In genomic region chr19:7340371-7340779, GRCm38 (mm10) we compare ENCODE assay signal across 8 mouse cellular contexts. TPM values are rescaled to one million over a fixed set of nuclear protein-coding genes. Genes with fewer than 3 reads are reported as not detected.
DNase-seq lines count a peak whose midpoint lies in the region; ATAC-seq and TF ChIP-seq lines count a peak whose summit lies in the region.

No protein-coding gene starts in this region.

- H3K4me2 ChIP-seq in kidney, embryonic 15.5 days: peak overlapping the region; percentile 86
- H3K4me2 ChIP-seq in liver, embryonic 11.5 days: peak overlapping the region; percentile 96
- H3K4me2 ChIP-seq in neural tube, embryonic 13.5 days: peak overlapping the region; percentile 98

- peak in 1 of 2 experiments; percentile 8 for DNase-seq in spleen, adult 2 months (ENCODE audit: low read depth in 1 of 2, low spot score in 2 of 2)
- DNase-seq in spleen, postnatal 14 days (ENCODE audit: low spot score in 2 of 2): no peak
- peak; percentile 44 for DNase-seq in cerebellum, adult 8-10 months
- peak; percentile 38 to 56 for DNase-seq in frontal cortex, postnatal 14 days (ENCODE audit: low spot score in 2 of 2)
- no peak for DNase-seq in liver, embryonic 11.5 days (ENCODE audit: low spot score)

- no peak for TF ChIP-seq POLR2A in spleen, adult 2 months (IDR thresholded peaks at IDR 0.05; ENCODE audit: low read depth, low read length)

- H3K9me3 ChIP-seq in kidney, embryonic 15.5 days (replicated peaks): no peaks in the 10 kb centered on the region
- H3K9me3 ChIP-seq in liver, embryonic 11.5 days (ENCODE audit: control insufficient read depth, low read length): no peaks in the 10 kb centered on the region
- H3K9me3 ChIP-seq in neural tube, embryonic 13.5 days: no peaks in the 10 kb centered on the region

- H3K27me3 ChIP-seq in spleen, adult 2 months (ENCODE audit: control insufficient read depth, insufficient read depth, low read length): no peaks in the 10 kb centered on the region
- no peaks in the 10 kb centered on the region for H3K27me3 ChIP-seq in kidney, embryonic 15.5 days
- H3K27me3 ChIP-seq in liver, embryonic 11.5 days (replicated peaks; ENCODE audit: control insufficient read depth, insufficient read depth, low read length): no peaks in the 10 kb centered on the region
- H3K27me3 ChIP-seq in neural tube, embryonic 13.5 days: no peaks in the 10 kb centered on the region

- peak overlapping the region; percentile 72 for H3K27ac ChIP-seq in spleen, adult 2 months (ENCODE audit: insufficient read depth, low read length)
- H3K27ac ChIP-seq in kidney, embryonic 15.5 days: peak overlapping the region; percentile 92; the same call in 1 of the 2 replicates
- H3K27ac ChIP-seq in liver, embryonic 11.5 days (ENCODE audit: low read depth, low read length): peak overlapping the region; percentile 40; the same call in 1 of the 2 replicates
- peak overlapping the region; percentile 90; the same call in 1 of the 2 replicates for H3K27ac ChIP-seq in neural tube, embryonic 13.5 days (replicated peaks)

- no peaks in the 10 kb centered on the region for H3K36me3 ChIP-seq in spleen, adult 2 months (ENCODE audit: control insufficient read depth, insufficient read depth, low read length)
- H3K36me3 ChIP-seq in kidney, embryonic 15.5 days: no peaks in the 10 kb centered on the region
- no peaks in the 10 kb centered on the region for H3K36me3 ChIP-seq in liver, embryonic 11.5 days (ENCODE audit: control insufficient read depth, insufficient read depth, low read length)
- 0 out of 2 replicates have a peak, but pooled peaks cover 5% of the 10 kb centered on the region for H3K36me3 ChIP-seq in neural tube, embryonic 13.5 days

- 7% methylated on average over 15 of the region's 15 CpGs for WGBS in spleen, adult 2 months
- 2% methylated on average over 15 of the region's 15 CpGs for WGBS in kidney, embryonic 15.5 days
- 2% methylated on average over 15 of the region's 15 CpGs for WGBS in liver, embryonic 11.5 days
- 2% methylated on average over 15 of the region's 15 CpGs for WGBS in neural tube, embryonic 13.5 days

- ATAC-seq in kidney, embryonic 15.5 days (replicated peaks; ENCODE audit: low FRiP score): no peak
- ATAC-seq in liver, embryonic 11.5 days (replicated peaks; ENCODE audit: low FRiP score): no peak
- ATAC-seq in neural tube, embryonic 13.5 days (ENCODE audit: low read depth): no peak
- no peak for ATAC-seq in granulocyte monocyte progenitor cell, adult 5-6 weeks (replicated peaks; ENCODE audit: poor library complexity, severe bottlenecking)

- peak overlapping the region; percentile 67 for H3K4me3 ChIP-seq in spleen, adult 2 months (ENCODE audit: extremely low read depth, insufficient read depth, insufficient read length)
- H3K4me3 ChIP-seq in kidney, embryonic 15.5 days (replicated peaks): peak overlapping the region; percentile 93
- peak overlapping the region; percentile 85 for H3K4me3 ChIP-seq in liver, embryonic 11.5 days (ENCODE audit: low read depth, low read length)
- peak overlapping the region; percentile 95 for H3K4me3 ChIP-seq in neural tube, embryonic 13.5 days

- peak overlapping the region; percentile 84 for H3K9ac ChIP-seq in kidney, embryonic 15.5 days
- H3K9ac ChIP-seq in liver, embryonic 11.5 days (ENCODE audit: low read depth, low read length): peak overlapping the region; percentile 88
- H3K9ac ChIP-seq in neural tube, embryonic 13.5 days: peak overlapping the region; percentile 98

- H3K4me1 ChIP-seq in spleen, adult 2 months (ENCODE audit: control insufficient read depth, insufficient read depth, insufficient read length): peaks cover 28% of the 10 kb centered on the region; the same call in 1 of the 2 replicates
- H3K4me1 ChIP-seq in kidney, embryonic 15.5 days: peaks cover 45% of the 10 kb centered on the region
- H3K4me1 ChIP-seq in liver, embryonic 11.5 days (replicated peaks; ENCODE audit: control insufficient read depth, insufficient read depth, low read length): peaks cover 36% of the 10 kb centered on the region
- peaks cover 54% of the 10 kb centered on the region for H3K4me1 ChIP-seq in neural tube, embryonic 13.5 days (replicated peaks)

- TF ChIP-seq CTCF in spleen, adult 2 months (IDR thresholded peaks at IDR 0.05; ENCODE audit: extremely low read depth, insufficient read depth, insufficient read length, insufficient replicate concordance): no peak

RNA-seq across cellular contexts. Expression of gene Mark2, which starts 1.3 kb away (rescaled TPM):
- 84.8 and 111 TPM in 2 replicates for polyA plus RNA-seq in spleen, adult 2 months (2012; rRNA removed)
- 39.8 and 45.1 TPM in 2 replicates for polyA plus RNA-seq in kidney, embryonic 15.5 days (2015; fragmentation: Nextera tagmentation; extraction: Ambion mirVana)
- 45.3 and 50.3 TPM in 2 replicates for polyA plus RNA-seq in liver, embryonic 11.5 days (2014; fragmentation: Nextera tagmentation; extraction: Ambion mirVana)
- 45.3 and 48.0 TPM in 2 replicates for polyA plus RNA-seq in neural tube, embryonic 13.5 days (2015; fragmentation: Nextera tagmentation; extraction: Ambion mirVana)
- 48.7 and 85.8 TPM in 2 replicates for total RNA-seq in granulocyte monocyte progenitor cell, adult 5-6 weeks (2014; fragmentation: Nextera tagmentation)
- 17.8 and 21.2 TPM in 2 replicates for total RNA-seq in granulocyte monocyte progenitor cell, adult 5-6 weeks (2017)

RNA-seq across cellular contexts. Expression of gene Spindoc, which starts 42.4 kb away (rescaled TPM):
- polyA plus RNA-seq in spleen, adult 2 months (2012; rRNA removed): 10.3 and 12.2 TPM in 2 replicates
- polyA plus RNA-seq in kidney, embryonic 15.5 days (2015; fragmentation: Nextera tagmentation; extraction: Ambion mirVana): 31.5 and 33.9 TPM in 2 replicates
- 16.2 and 16.7 TPM in 2 replicates for polyA plus RNA-seq in liver, embryonic 11.5 days (2014; fragmentation: Nextera tagmentation; extraction: Ambion mirVana)
- 29.1 and 29.2 TPM in 2 replicates for polyA plus RNA-seq in neural tube, embryonic 13.5 days (2015; fragmentation: Nextera tagmentation; extraction: Ambion mirVana)
- 19.2 and 19.8 TPM in 2 replicates for total RNA-seq in granulocyte monocyte progenitor cell, adult 5-6 weeks (2014; fragmentation: Nextera tagmentation)
- total RNA-seq in granulocyte monocyte progenitor cell, adult 5-6 weeks (2017): 4.7 and 4.9 TPM in 2 replicates

Comparison
In these comparisons a context has a peak if more than half of its experiments do, and no peak if none do; other contexts are left out.
1. DNase-seq: peak in cerebellum, adult 8-10 months (single experiment) and frontal cortex, postnatal 14 days (2 of 2); none in spleen, postnatal 14 days (0 of 2) and liver, embryonic 11.5 days (single experiment).
2. H3K27ac ChIP-seq: peak in every context shown above with its lines; median percentile 92 in kidney, embryonic 15.5 days; 90 in neural tube, embryonic 13.5 days; 72 in spleen, adult 2 months; 40 in liver, embryonic 11.5 days.
3. Peak in every context shown above with its lines, with median percentiles within 50 percentile points of each other: H3K4me3 ChIP-seq, H3K4me2 ChIP-seq and H3K9ac ChIP-seq.